Comparison of ENCODE assay signal across 17 mouse cellular contexts in the genomic region with DNA sequence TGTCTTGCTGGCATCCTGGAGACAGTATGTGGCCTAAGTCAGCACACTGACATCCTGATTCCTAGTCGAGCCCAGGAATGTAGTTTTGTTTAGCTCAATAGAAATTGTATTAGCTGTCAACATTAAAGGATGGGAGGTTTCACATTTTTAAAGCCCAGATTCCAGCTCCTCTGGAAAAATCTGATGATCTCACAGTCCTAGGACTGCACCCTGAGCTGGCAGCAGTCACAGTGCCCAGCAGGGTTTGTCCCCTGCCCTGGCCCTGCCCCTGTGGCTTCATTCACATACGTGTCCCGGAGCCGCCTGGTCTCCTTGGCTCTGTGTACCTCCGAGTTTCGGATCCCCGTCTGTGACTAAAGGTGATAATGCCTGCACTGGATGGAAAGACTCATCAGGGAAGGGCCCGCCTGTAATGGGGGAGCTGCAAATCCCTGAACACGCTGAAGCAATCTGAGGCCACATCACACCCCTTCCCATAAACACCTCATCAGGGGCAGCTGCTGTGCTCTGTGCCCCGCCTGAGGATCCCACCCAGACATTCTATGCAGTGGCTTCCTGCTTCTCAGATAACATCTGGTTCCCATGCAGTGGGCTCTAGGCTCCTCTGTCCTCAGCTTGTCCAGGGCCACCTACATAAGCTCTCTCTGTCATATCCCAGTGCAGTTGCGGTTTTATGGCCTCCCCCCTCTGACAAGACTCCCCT. TPM values are rescaled to one million over a fixed set of nuclear protein-coding genes. Genes with fewer than 3 reads are reported as not detected.
DNase-seq lines count a peak whose midpoint lies in the region; ATAC-seq and TF ChIP-seq lines count a peak whose summit lies in the region.
"Had no signal": no experiment of that assay in that cellular context is flagged by ENCODE, and none has a peak within 500 bp of the region (broad histone marks: within the 10 kb centered on the region; RNA-seq: fewer than 3 reads in every experiment).

No protein-coding gene starts in this region.

- TF ChIP-seq POLR2A in lung, adult 2 months (IDR thresholded peaks at IDR 0.05; ENCODE audit: borderline replicate concordance, extremely low read depth, low read depth, low read length), result no peak

- peak; percentile 92 for ATAC-seq in lung, postnatal 0 days
- peak; percentile 40; the same call in 1 of the 2 replicates for ATAC-seq in stomach, postnatal 0 days (ENCODE audit: low FRiP score, low TSS enrichment)
- ATAC-seq in megakaryocyte progenitor cell, adult 5-6 weeks (replicated peaks; ENCODE audit: poor library complexity), result no peak
- ATAC-seq in liver, embryonic 11.5 days (replicated peaks; ENCODE audit: low FRiP score), result no peak
- ATAC-seq: midbrain, embryonic 15.5 days had no signal

- WGBS in lung, postnatal 0 days, result 45% methylated on average over 11 of the region's 11 CpGs
- 39% methylated on average over 11 of the region's 11 CpGs for WGBS in lung, adult 2 months
- 36% methylated on average over 11 of the region's 11 CpGs for WGBS in limb, embryonic 10.5 days
- 49% methylated on average over 11 of the region's 11 CpGs for WGBS in stomach, postnatal 0 days
- 58% methylated on average over 11 of the region's 11 CpGs for WGBS in liver, embryonic 11.5 days

- H3K9me3 ChIP-seq in lung, postnatal 0 days (ENCODE audit: low read length), result no peaks in the 10 kb centered on the region
- 0 out of 2 replicates have a peak, but pooled peaks cover 3% of the 10 kb centered on the region for H3K9me3 ChIP-seq in limb, embryonic 10.5 days (replicated peaks)
- H3K9me3 ChIP-seq in stomach, postnatal 0 days (ENCODE audit: control insufficient read depth, low read length), result no peaks in the 10 kb centered on the region
- no peaks in the 10 kb centered on the region for H3K9me3 ChIP-seq in liver, embryonic 11.5 days (ENCODE audit: control insufficient read depth, low read length)
- H3K9me3 ChIP-seq: midbrain, embryonic 15.5 days; neural tube, embryonic 12.5 days had no signal

- H3K4me2 ChIP-seq in lung, postnatal 0 days (replicated peaks; ENCODE audit: low read depth, low read length), result no peak overlapping the region
- no peak overlapping the region for H3K4me2 ChIP-seq in stomach, postnatal 0 days (replicated peaks; ENCODE audit: low read depth)
- no peak overlapping the region for H3K4me2 ChIP-seq in liver, embryonic 11.5 days
- H3K4me2 ChIP-seq: forebrain, embryonic 12.5 days; midbrain, embryonic 15.5 days; neural tube, embryonic 12.5 days had no signal

- peaks cover 2% of the 10 kb centered on the region; the same call in 1 of the 2 replicates for H3K4me1 ChIP-seq in lung, postnatal 0 days (ENCODE audit: insufficient read depth, low read depth, low read length)
- peaks cover 9% of the 10 kb centered on the region for H3K4me1 ChIP-seq in lung, adult 2 months (ENCODE audit: control insufficient read depth, insufficient read depth, low read length)
- peaks cover 22% of the 10 kb centered on the region for H3K4me1 ChIP-seq in limb, embryonic 10.5 days
- H3K4me1 ChIP-seq in stomach, postnatal 0 days (replicated peaks; ENCODE audit: control insufficient read depth, insufficient read depth), result no peaks in the 10 kb centered on the region
- peaks cover 5% of the 10 kb centered on the region; the same call in 1 of the 2 replicates for H3K4me1 ChIP-seq in liver, embryonic 11.5 days (replicated peaks; ENCODE audit: control insufficient read depth, insufficient read depth, low read length)
- H3K4me1 ChIP-seq: forebrain, embryonic 12.5 days; midbrain, embryonic 15.5 days; neural tube, embryonic 12.5 days had no signal

- peak; percentile 36 for DNase-seq in embryo, embryonic 10.5 days (ENCODE audit: low spot score)
- DNase-seq in embryo, embryonic 11 days, result no peak
- DNase-seq in lung, postnatal 0 days (ENCODE audit: low spot score), result peak; percentile 72
- DNase-seq in lung, adult 2 months, result no peak
- DNase-seq in limb, embryonic 10.5 days (ENCODE audit: low spot score), result peak; percentile 69
- no peak for DNase-seq in stomach, postnatal 0 days (ENCODE audit: low spot score)
- DNase-seq in liver, embryonic 11.5 days (ENCODE audit: low spot score), result no peak
- DNase-seq: adrenal gland, postnatal 14 days; heart, adult 18-20 months; heart, postnatal 14 days; thymus, postnatal 4 days had no signal

- 0 out of 2 replicates have a peak, but pooled peaks have one; percentile 36 for TF ChIP-seq EP300 in lung, postnatal 0 days (IDR thresholded peaks at IDR 0.05)
- no peak for TF ChIP-seq EP300 in stomach, postnatal 0 days (optimal IDR thresholded peaks at IDR 0.05)

- no peak for TF ChIP-seq CTCF in lung, postnatal 0 days (IDR thresholded peaks at IDR 0.05)
- TF ChIP-seq CTCF in lung, adult 2 months (IDR thresholded peaks at IDR 0.05; ENCODE audit: insufficient read depth, low read length), result no peak
- no peak for TF ChIP-seq CTCF in stomach, postnatal 0 days (IDR thresholded peaks at IDR 0.05; ENCODE audit: low read depth)

- H3K36me3 ChIP-seq in lung, postnatal 0 days (ENCODE audit: insufficient read depth, low read length), result no peaks in the 10 kb centered on the region
- no peaks in the 10 kb centered on the region for H3K36me3 ChIP-seq in limb, embryonic 10.5 days
- H3K36me3 ChIP-seq in stomach, postnatal 0 days (ENCODE audit: control insufficient read depth, insufficient read depth, low read length), result no peaks in the 10 kb centered on the region
- H3K36me3 ChIP-seq in liver, embryonic 11.5 days (ENCODE audit: control insufficient read depth, insufficient read depth, low read length), result no peaks in the 10 kb centered on the region
- H3K36me3 ChIP-seq: forebrain, embryonic 12.5 days; midbrain, embryonic 15.5 days; neural tube, embryonic 12.5 days had no signal

- H3K9ac ChIP-seq in lung, postnatal 0 days (replicated peaks; ENCODE audit: low read depth), result no peak overlapping the region
- 0 out of 2 replicates have a peak overlapping the region, but pooled peaks have one; percentile 18 for H3K9ac ChIP-seq in stomach, postnatal 0 days (ENCODE audit: low read length)
- no peak overlapping the region for H3K9ac ChIP-seq in liver, embryonic 11.5 days (ENCODE audit: low read depth, low read length)
- H3K9ac ChIP-seq: forebrain, embryonic 12.5 days; midbrain, embryonic 15.5 days; neural tube, embryonic 12.5 days had no signal

- no peak overlapping the region for H3K4me3 ChIP-seq in lung, postnatal 0 days (ENCODE audit: low read depth, low read length)
- no peak overlapping the region for H3K4me3 ChIP-seq in lung, adult 2 months (replicated peaks; ENCODE audit: extremely low read depth, low read depth, low read length)
- no peak overlapping the region for H3K4me3 ChIP-seq in limb, embryonic 10.5 days
- no peak overlapping the region for H3K4me3 ChIP-seq in stomach, postnatal 0 days (ENCODE audit: low read depth, low read length)
- H3K4me3 ChIP-seq in liver, embryonic 11.5 days (ENCODE audit: low read depth, low read length), result no peak overlapping the region
- H3K4me3 ChIP-seq: forebrain, embryonic 12.5 days; midbrain, embryonic 15.5 days; neural tube, embryonic 12.5 days had no signal

- no peaks in the 10 kb centered on the region for H3K27me3 ChIP-seq in lung, postnatal 0 days (replicated peaks; ENCODE audit: insufficient read depth, low read length)
- H3K27me3 ChIP-seq in limb, embryonic 10.5 days (ENCODE audit: low read depth, poor library complexity, severe bottlenecking), result peaks cover 5% of the 10 kb centered on the region; the same call in 1 of the 2 replicates
- no peaks in the 10 kb centered on the region for H3K27me3 ChIP-seq in stomach, postnatal 0 days (ENCODE audit: control insufficient read depth, insufficient read depth, low read length)
- H3K27me3 ChIP-seq in liver, embryonic 11.5 days (replicated peaks; ENCODE audit: control insufficient read depth, insufficient read depth, low read length), result no peaks in the 10 kb centered on the region
- H3K27me3 ChIP-seq: forebrain, embryonic 12.5 days; midbrain, embryonic 15.5 days; neural tube, embryonic 12.5 days had no signal

- peak overlapping the region; percentile 55 for H3K27ac ChIP-seq in lung, postnatal 0 days (ENCODE audit: low read length)
- H3K27ac ChIP-seq in limb, embryonic 10.5 days, result peak overlapping the region; percentile 70; the same call in 1 of the 2 replicates
- H3K27ac ChIP-seq in stomach, postnatal 0 days (replicated peaks), result peak overlapping the region; percentile 61
- H3K27ac ChIP-seq in liver, embryonic 11.5 days (ENCODE audit: low read depth, low read length), result no peak overlapping the region
- H3K27ac ChIP-seq: forebrain, embryonic 12.5 days; kidney, postnatal 0 days; midbrain, embryonic 15.5 days; neural tube, embryonic 12.5 days had no signal

RNA-seq across cellular contexts. Expression of a gene that starts 20.1 kb away (rescaled TPM):
- 6.4 and 7.1 TPM in 2 replicates for polyA plus RNA-seq in lung, postnatal 0 days (2015; fragmentation: Nextera tagmentation; extraction: Ambion mirVana)
- 179 and 202 TPM in 2 replicates for polyA plus RNA-seq in lung, adult 2 months (2012; rRNA removed)
- polyA plus RNA-seq in limb, embryonic 10.5 days (2016; fragmentation: Nextera tagmentation; extraction: Ambion mirVana), result 0.18 and 0.56 TPM in 2 replicates
- polyA plus RNA-seq in stomach, postnatal 0 days (2015; fragmentation: Nextera tagmentation; extraction: Ambion mirVana), result 4.7 and 5.3 TPM in 2 replicates
- not detected in 2 replicates for total RNA-seq in megakaryocyte progenitor cell, adult 5-6 weeks (2015)
- total RNA-seq in megakaryocyte progenitor cell, adult 5-6 weeks (2017), result not detected in 2 replicates
- polyA plus RNA-seq in liver, embryonic 11.5 days (2014; fragmentation: Nextera tagmentation; extraction: Ambion mirVana), result 0.11 and 0.23 TPM in 2 replicates
- total RNA-seq: ES-E14 had no signal

RNA-seq across cellular contexts. Expression of a gene that starts 33.5 kb away (rescaled TPM):
- 0.15 and 0.31 TPM in 2 replicates for polyA plus RNA-seq in lung, postnatal 0 days (2015; fragmentation: Nextera tagmentation; extraction: Ambion mirVana)
- 1.6 and 3.1 TPM in 2 replicates for polyA plus RNA-seq in lung, adult 2 months (2012; rRNA removed)
- polyA plus RNA-seq in limb, embryonic 10.5 days (2016; fragmentation: Nextera tagmentation; extraction: Ambion mirVana), result 0.24 and 0.41 TPM in 2 replicates
- polyA plus RNA-seq in stomach, postnatal 0 days (2015; fragmentation: Nextera tagmentation; extraction: Ambion mirVana), result 1.3 and 1.6 TPM in 2 replicates
- not detected in 2 replicates for total RNA-seq in megakaryocyte progenitor cell, adult 5-6 weeks (2015)
- not detected in 2 replicates for total RNA-seq in megakaryocyte progenitor cell, adult 5-6 weeks (2017)
- 0.40 TPM in 1 of 2 replicates, not detected in the other for polyA plus RNA-seq in liver, embryonic 11.5 days (2014; fragmentation: Nextera tagmentation; extraction: Ambion mirVana)

Comparison
In these comparisons a context has a peak if more than half of its experiments do, and no peak if none do; other contexts are left out.
1. DNase-seq: peak in embryo, embryonic 10.5 days (single experiment), lung, postnatal 0 days (single experiment) and limb, embryonic 10.5 days (single experiment); none in embryo, embryonic 11 days (single experiment), lung, adult 2 months (single experiment), stomach, postnatal 0 days (single experiment) and liver, embryonic 11.5 days (single experiment).
2. RNA of a gene that starts 20.1 kb away (polyA plus RNA-seq): 179 to 202 TPM in lung, adult 2 months; 6.4 to 7.1 TPM in lung, postnatal 0 days, 4.7 to 5.3 TPM in stomach, postnatal 0 days, 0.18 to 0.56 TPM in limb, embryonic 10.5 days and 0.11 to 0.23 TPM in liver, embryonic 11.5 days; every median in the first group is over 10 times any median in the second.
3. ATAC-seq: peak in lung, postnatal 0 days (single experiment) and stomach, postnatal 0 days (single experiment); none in megakaryocyte progenitor cell, adult 5-6 weeks (single experiment) and liver, embryonic 11.5 days (single experiment).